Mouse (Mus musculus): ENCODE results near the gene Rtp3. TPM values are rescaled to one million over a fixed set of nuclear protein-coding genes. Genes with fewer than 3 reads are reported as not detected.

The Rtp3 gene
- 0.11 and 0.20 TPM in 2 replicates for polyA plus RNA-seq (2015; fragmentation: Nextera tagmentation; extraction: Ambion mirVana)

DNA sequence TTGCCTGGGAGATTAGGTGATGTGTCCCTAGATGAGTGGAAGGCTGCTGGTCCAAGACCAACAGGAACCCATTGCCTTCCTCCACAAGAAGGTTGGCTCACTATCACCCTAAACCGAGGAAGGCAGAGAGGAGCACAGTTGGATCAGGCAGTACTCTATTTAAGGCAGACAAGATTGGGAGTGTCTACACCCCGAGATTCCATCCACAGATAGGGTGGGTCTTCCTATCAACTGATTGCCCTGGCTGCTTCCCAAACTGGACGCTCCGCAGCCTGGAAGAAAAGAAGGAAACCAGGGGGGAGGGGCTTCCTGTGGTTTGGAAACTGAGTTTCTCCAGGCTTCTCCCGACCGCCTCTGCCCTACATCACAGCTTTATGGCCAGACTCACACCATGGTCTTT, at the start of gene Rtp3:
TSS of gene Rtp3 (minus strand) at position 380 of the 400 bp plus-strand sequence.
- Histone ChIP-seq H3K27ac (no peak within 1 kb of the TSS), H3K9me3 (no peaks in the 10 kb centered on the region), H3K27me3 (no peaks in the 10 kb centered on the region; the same call in 1 of the 2 replicates), H3K4me1 (no peaks in the 10 kb centered on the region), H3K4me2 (no peak within 1 kb of the TSS), H3K36me3 (no peaks in the 10 kb centered on the region), H3K9ac (no peak within 1 kb of the TSS), H3K4me3 (no peak within 1 kb of the TSS)
- no peak for ATAC-seq (ENCODE audit: insufficient number of reproducible peaks, insufficient read depth, low FRiP score, low TSS enrichment, low read depth)
- WGBS, result 61% methylated on average over 6 of the region's 6 CpGs

DNA sequence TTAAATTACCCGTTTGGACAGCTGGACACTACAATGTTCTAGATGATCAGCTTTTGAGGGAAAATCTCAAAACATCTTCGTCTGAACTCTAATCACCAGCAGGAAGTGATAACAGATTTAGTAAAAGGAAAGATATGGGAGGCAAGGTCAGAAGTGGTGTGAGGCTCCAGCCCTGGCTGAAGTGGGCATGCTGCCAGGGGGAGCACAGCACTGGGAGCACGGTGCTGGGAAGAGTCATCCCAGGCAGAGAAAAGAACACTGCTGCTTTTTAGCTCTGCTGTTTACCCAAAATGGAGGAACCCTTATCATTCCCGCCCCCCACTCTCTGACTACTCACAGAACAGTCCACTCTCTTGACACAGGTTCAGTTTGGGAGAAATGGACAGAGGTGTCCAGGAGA, 49.6 kb upstream of the Rtp3 start:
- no peaks in the 10 kb centered on the region for H3K9me3 ChIP-seq
- ATAC-seq (ENCODE audit: insufficient number of reproducible peaks, insufficient read depth, low FRiP score, low TSS enrichment, low read depth), result no peak
- no peak overlapping the region for H3K4me2 ChIP-seq
- no peak overlapping the region for H3K9ac ChIP-seq
- WGBS, result 84% methylated on average over 4 of the region's 4 CpGs
- no peaks in the 10 kb centered on the region for H3K27me3 ChIP-seq
- no peak overlapping the region for H3K4me3 ChIP-seq
- H3K36me3 ChIP-seq, result no peaks in the 10 kb centered on the region
- H3K27ac ChIP-seq, result no peak overlapping the region
- H3K4me1 ChIP-seq, result no peaks in the 10 kb centered on the region

DNA sequence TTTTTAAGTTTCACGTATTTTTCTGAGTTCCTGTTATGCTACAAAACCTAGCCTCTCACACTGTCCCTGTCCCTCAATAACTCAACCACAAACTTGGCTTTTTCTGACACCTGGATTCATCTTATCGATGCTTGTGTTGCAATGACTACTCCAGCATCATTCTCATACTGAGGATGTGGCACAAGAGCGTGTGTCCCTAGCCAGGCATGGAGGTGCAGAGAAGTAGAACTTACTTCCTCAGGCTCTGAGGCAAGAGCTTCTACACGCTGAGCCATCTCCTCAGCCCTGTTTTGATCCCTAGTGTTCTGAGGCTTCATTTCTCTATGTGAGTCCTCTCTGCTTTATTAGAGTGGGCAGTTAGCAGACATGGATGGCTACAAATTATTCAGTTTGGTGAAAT, 43.3 kb upstream of the Rtp3 start:
- no peaks in the 10 kb centered on the region for H3K9me3 ChIP-seq
- no peaks in the 10 kb centered on the region for H3K36me3 ChIP-seq
- 85% methylated on average over 4 of the region's 4 CpGs for WGBS
- H3K27ac ChIP-seq, result no peak overlapping the region
- H3K4me3 ChIP-seq, result no peak overlapping the region
- no peak overlapping the region for H3K4me2 ChIP-seq
- H3K9ac ChIP-seq, result no peak overlapping the region
- no peaks in the 10 kb centered on the region for H3K4me1 ChIP-seq
- no peak for ATAC-seq (ENCODE audit: insufficient number of reproducible peaks, insufficient read depth, low FRiP score, low TSS enrichment, low read depth)
- H3K27me3 ChIP-seq, result no peaks in the 10 kb centered on the region

DNA sequence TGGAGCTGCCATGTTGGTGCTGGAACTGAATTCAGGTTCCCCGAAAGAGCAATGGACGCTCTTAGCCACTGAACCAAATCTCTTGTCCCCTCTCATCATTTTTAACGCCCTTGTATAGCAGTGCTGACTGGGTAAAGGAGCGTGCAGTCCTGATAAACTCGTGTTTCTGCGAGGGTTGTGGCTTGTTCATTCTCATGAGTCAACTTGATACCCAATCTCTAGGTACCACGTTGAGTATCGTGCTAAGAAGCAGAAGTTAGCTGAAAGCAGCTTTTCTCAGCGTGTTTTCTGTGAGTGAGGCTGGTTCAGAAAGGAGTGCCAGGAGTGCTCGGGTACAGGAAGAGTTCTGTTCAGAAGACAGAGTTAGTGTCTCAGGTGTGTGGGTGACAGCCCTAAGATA, 36.4 kb upstream of the Rtp3 start:
- no peak overlapping the region for H3K9ac ChIP-seq
- no peak overlapping the region for H3K27ac ChIP-seq
- no peaks in the 10 kb centered on the region for H3K9me3 ChIP-seq
- H3K4me3 ChIP-seq, result no peak overlapping the region
- no peak for ATAC-seq (ENCODE audit: insufficient number of reproducible peaks, insufficient read depth, low FRiP score, low TSS enrichment, low read depth)
- no peaks in the 10 kb centered on the region for H3K36me3 ChIP-seq
- H3K4me2 ChIP-seq, result no peak overlapping the region
- H3K27me3 ChIP-seq, result no peaks in the 10 kb centered on the region
- no peaks in the 10 kb centered on the region for H3K4me1 ChIP-seq
- WGBS, result 89% methylated on average over 10 of the region's 10 CpGs

- no peaks in the 10 kb centered on the region for H3K27me3 ChIP-seq
- no peak within 1 kb of the TSS for H3K4me2 ChIP-seq
- H3K36me3 ChIP-seq, result no peaks in the 10 kb centered on the region
- H3K9me3 ChIP-seq, result no peaks in the 10 kb centered on the region
- no peak within 1 kb of the TSS for H3K4me3 ChIP-seq
- H3K27ac ChIP-seq, result no peak within 1 kb of the TSS
- no peak for ATAC-seq (ENCODE audit: insufficient number of reproducible peaks, insufficient read depth, low FRiP score, low TSS enrichment, low read depth)
- no peaks in the 10 kb centered on the region for H3K4me1 ChIP-seq
- H3K9ac ChIP-seq, result no peak within 1 kb of the TSS
- WGBS, result 85% methylated on average over 5 of the region's 5 CpGs
These were observed 28.6 kb upstream of the Rtp3 start, which contains the start of gene Ltf for GRCm38 (mm10) chr9:111019022-111019421. Ltf (plus strand) TSS chr9:111019271.

- no peaks in the 10 kb centered on the region for H3K9me3 ChIP-seq
- no peak overlapping the region for H3K4me2 ChIP-seq
- 0 out of 2 replicates have a peak, but pooled peaks cover 6% of the 10 kb centered on the region for H3K4me1 ChIP-seq
- no peaks in the 10 kb centered on the region for H3K27me3 ChIP-seq
- no peaks in the 10 kb centered on the region for H3K36me3 ChIP-seq
- H3K4me3 ChIP-seq, result no peak overlapping the region
- 81% methylated on average over 4 of the region's 4 CpGs for WGBS
- no peak overlapping the region for H3K27ac ChIP-seq
- no peak for ATAC-seq (ENCODE audit: insufficient number of reproducible peaks, insufficient read depth, low FRiP score, low TSS enrichment, low read depth)
- H3K9ac ChIP-seq, result no peak overlapping the region
These were observed 25.3 kb upstream of the Rtp3 start for GRCm38 (mm10) chr9:111015658-111016057.

DNA sequence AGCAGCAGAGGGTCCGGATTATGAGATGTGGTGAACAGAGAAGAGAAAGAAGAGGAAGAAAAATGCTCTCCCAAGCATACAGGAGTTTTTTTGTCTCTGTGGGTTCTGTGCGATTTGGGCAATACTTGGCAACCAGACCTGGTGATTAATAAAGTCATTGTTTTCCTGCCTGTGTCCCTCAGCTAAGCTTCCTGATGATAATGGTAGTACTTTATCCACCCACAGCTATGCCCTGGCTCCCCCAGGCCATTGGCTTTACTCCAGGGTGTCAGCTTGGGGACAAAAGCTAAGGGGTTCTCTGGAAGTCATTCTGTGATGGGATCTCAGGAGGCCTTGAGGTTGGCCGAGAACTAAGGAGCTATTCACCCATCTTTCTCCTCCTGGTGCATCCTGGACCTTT, 21.7 kb upstream of the Rtp3 start:
- Histone ChIP-seq H3K9me3 (no peaks in the 10 kb centered on the region), H3K9ac (no peak overlapping the region), H3K27me3 (no peaks in the 10 kb centered on the region), H3K36me3 (no peaks in the 10 kb centered on the region), H3K4me2 (no peak overlapping the region), H3K27ac (no peak overlapping the region), H3K4me3 (no peak overlapping the region), H3K4me1 (0 out of 2 replicates have a peak, but pooled peaks cover 6% of the 10 kb centered on the region)
- 78% methylated on average over 3 of the region's 3 CpGs for WGBS
- ATAC-seq (ENCODE audit: insufficient number of reproducible peaks, insufficient read depth, low FRiP score, low TSS enrichment, low read depth), result no peak

- H3K4me2 ChIP-seq, result no peak overlapping the region
- no peak overlapping the region for H3K4me3 ChIP-seq
- H3K9ac ChIP-seq, result no peak overlapping the region
- no peak for ATAC-seq (ENCODE audit: insufficient number of reproducible peaks, insufficient read depth, low FRiP score, low TSS enrichment, low read depth)
- no peaks in the 10 kb centered on the region for H3K9me3 ChIP-seq
- H3K36me3 ChIP-seq, result no peaks in the 10 kb centered on the region
- no peak overlapping the region for H3K27ac ChIP-seq
- H3K27me3 ChIP-seq, result no peaks in the 10 kb centered on the region
- H3K4me1 ChIP-seq, result 0 out of 2 replicates have a peak, but pooled peaks cover 6% of the 10 kb centered on the region
- 81% methylated on average over 9 of the region's 9 CpGs for WGBS
These were observed 21.2 kb upstream of the Rtp3 start for GRCm38 (mm10) chr9:111011550-111011949.

DNA sequence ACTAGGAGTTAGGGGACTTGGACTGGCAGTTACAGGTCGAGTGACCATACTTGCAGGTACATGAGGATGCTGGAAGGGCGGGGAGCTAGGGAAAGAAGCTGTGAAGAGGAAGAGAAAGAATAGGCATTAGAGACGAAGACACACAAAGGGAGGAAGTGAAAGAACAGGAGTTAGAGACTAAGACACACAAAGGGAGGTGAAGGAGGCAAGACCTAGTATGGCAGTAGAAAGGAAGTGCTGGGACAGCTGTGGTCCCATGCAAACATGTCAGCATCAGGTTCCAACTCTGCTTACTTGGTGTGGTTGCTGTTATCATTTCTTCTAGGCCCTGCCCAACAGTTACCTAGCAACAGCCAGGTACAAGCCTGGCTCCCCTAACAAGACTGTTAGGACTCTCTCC, 19.4 kb upstream of the Rtp3 start:
- H3K9ac ChIP-seq, result no peak overlapping the region
- H3K27me3 ChIP-seq, result no peaks in the 10 kb centered on the region
- no peaks in the 10 kb centered on the region for H3K9me3 ChIP-seq
- no peak for ATAC-seq (ENCODE audit: insufficient number of reproducible peaks, insufficient read depth, low FRiP score, low TSS enrichment, low read depth)
- 75% methylated on average over 3 of the region's 3 CpGs for WGBS
- H3K4me3 ChIP-seq, result no peak overlapping the region
- no peak overlapping the region for H3K27ac ChIP-seq
- no peaks in the 10 kb centered on the region for H3K36me3 ChIP-seq
- H3K4me1 ChIP-seq, result 0 out of 2 replicates have a peak, but pooled peaks cover 6% of the 10 kb centered on the region
- no peak overlapping the region for H3K4me2 ChIP-seq

DNA sequence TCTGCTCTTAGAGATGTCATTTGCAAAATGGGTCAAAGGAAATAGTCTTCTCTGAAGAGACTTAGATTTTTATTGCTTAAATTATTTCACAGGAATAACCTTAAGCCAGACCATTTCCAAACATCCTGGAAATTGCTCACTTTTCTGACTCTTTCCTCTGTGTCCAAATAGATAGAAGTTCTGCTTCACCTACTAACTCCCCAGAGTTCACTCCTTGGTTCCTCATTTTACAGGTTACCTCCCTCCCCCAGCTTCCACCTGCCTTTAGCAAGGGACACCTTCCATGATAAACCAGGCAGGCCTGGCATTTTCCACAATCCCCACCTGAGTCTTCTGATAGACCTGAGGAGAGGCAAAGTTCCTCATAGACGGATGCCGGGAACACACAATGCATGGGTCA, 16.2 kb upstream of the Rtp3 start:
- Histone ChIP-seq H3K27me3 (no peaks in the 10 kb centered on the region), H3K4me1 (no peaks in the 10 kb centered on the region), H3K4me2 (no peak overlapping the region), H3K9me3 (no peaks in the 10 kb centered on the region), H3K27ac (no peak overlapping the region), H3K4me3 (no peak overlapping the region), H3K9ac (no peak overlapping the region), H3K36me3 (no peaks in the 10 kb centered on the region)
- no peak for ATAC-seq (ENCODE audit: insufficient number of reproducible peaks, insufficient read depth, low FRiP score, low TSS enrichment, low read depth)
- WGBS, result 94% methylated on average over 2 of the region's 2 CpGs

DNA sequence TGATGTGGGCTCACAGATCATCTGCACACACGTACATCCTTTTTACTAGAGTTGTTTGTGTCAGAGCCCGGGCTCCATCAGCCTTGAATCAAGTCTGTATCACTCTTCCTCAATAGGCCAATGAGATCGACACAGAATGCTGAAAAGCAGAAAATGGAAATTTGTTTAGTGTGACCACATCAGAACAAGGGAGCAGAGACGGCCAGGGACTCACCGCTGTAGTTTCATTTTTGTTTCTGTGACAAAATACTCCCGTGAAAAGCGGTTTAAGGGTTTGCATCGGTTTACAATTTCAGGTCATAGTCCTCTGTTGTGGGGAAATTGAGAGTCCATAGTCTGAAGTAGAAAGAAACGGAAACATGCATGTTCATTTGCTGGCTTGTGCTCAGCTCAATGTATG, 12.9 kb upstream of the Rtp3 start:
- Histone ChIP-seq H3K4me3 (no peak overlapping the region), H3K9me3 (no peaks in the 10 kb centered on the region), H3K27me3 (no peaks in the 10 kb centered on the region), H3K4me2 (no peak overlapping the region), H3K36me3 (no peaks in the 10 kb centered on the region), H3K9ac (no peak overlapping the region), H3K4me1 (no peaks in the 10 kb centered on the region), H3K27ac (no peak overlapping the region)
- no peak for ATAC-seq (ENCODE audit: insufficient number of reproducible peaks, insufficient read depth, low FRiP score, low TSS enrichment, low read depth)
- 72% methylated on average over 9 of the region's 9 CpGs for WGBS

DNA sequence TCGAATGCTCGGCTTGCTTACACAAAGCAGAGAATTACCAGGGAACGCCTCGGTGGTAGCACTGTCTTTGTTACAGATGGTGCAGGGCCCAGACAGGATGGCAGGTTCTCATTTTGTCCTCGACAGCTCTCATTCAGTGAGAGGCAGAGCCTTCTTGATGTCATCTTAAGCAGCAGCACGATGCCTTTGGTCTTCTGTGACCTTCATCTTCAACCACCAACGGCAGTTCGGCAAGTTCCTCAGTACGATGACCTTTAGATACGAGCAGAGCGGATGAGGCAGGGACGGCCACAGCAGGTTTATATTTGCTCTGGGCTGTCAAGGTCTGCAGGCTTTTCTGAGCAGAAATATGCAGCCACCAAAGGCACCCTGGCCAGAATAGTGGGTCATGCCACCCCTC, 11.2 kb upstream of the Rtp3 start:
- 80% methylated on average over 12 of the region's 12 CpGs for WGBS
- ATAC-seq (ENCODE audit: insufficient number of reproducible peaks, insufficient read depth, low FRiP score, low TSS enrichment, low read depth), result no peak
- Histone ChIP-seq H3K9me3 (no peaks in the 10 kb centered on the region), H3K4me1 (no peaks in the 10 kb centered on the region), H3K4me3 (no peak overlapping the region), H3K27me3 (no peaks in the 10 kb centered on the region), H3K36me3 (no peaks in the 10 kb centered on the region), H3K9ac (no peak overlapping the region), H3K27ac (no peak overlapping the region), H3K4me2 (no peak overlapping the region)

DNA sequence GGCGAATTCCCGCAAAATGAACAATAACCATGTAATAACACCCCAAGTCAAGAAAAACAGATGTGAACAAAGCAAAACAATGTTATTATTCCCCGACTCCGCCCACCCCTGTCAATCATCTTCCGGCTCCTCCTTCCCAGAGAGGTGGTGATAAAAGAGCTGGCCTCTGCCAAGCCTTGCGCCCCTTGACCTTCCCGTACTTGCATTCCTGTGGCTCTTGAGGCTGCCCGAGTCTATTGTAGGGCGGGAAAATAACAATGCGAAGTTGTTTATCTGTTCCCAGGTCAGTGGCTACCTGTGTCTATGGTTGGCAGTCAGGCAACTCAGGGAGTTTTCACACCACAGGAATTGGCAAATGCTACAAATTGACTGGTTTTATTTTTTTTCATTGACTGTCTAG, 9.5 kb upstream of the Rtp3 start:
- H3K27ac ChIP-seq, result no peak overlapping the region
- H3K9me3 ChIP-seq, result no peaks in the 10 kb centered on the region
- WGBS, result 75% methylated on average over 10 of the region's 10 CpGs
- no peaks in the 10 kb centered on the region for H3K36me3 ChIP-seq
- ATAC-seq (ENCODE audit: insufficient number of reproducible peaks, insufficient read depth, low FRiP score, low TSS enrichment, low read depth), result no peak
- H3K27me3 ChIP-seq, result no peaks in the 10 kb centered on the region
- H3K4me2 ChIP-seq, result no peak overlapping the region
- H3K4me3 ChIP-seq, result no peak overlapping the region
- H3K9ac ChIP-seq, result no peak overlapping the region
- H3K4me1 ChIP-seq, result no peaks in the 10 kb centered on the region

All from embryonic facial prominence, embryonic 13.5 days (tissue).